Mouse (Mus musculus) intestine, embryonic 16.5 days (tissue): ENCODE data around the gene 2900026A02Rik. TPM values are rescaled to one million over a fixed set of nuclear protein-coding genes. Genes with fewer than 3 reads are reported as not detected.

Experiments used
- ATAC-seq: fragments of 200-750 bp; cut with Nextera tagmentation; 2 replicates; pipeline ENCODE4 v1.8.0; 2017; ENCODE audit warnings: moderate TSS enrichment, moderate library complexity
- H3K27ac ChIP-seq: fragments of 300-500 bp; sonication (generic); 2 replicates; pipeline ENCODE4 v1.5.1; 2014; ENCODE audit warnings: mild to moderate bottlenecking, low read length
- H3K27me3 ChIP-seq: fragments of 300-500 bp; sonication (generic); replicated peaks from 2 replicates; pipeline ENCODE4 v1.6.1; 2014; ENCODE audit warnings: low read length, control low read depth, mixed read lengths; ENCODE audit not compliant: control insufficient read depth, insufficient read depth
- H3K36me3 ChIP-seq: fragments of 300-500 bp; sonication (generic); 2 replicates; pipeline ENCODE4 v1.6.1; 2014; ENCODE audit warnings: low read length, control low read depth; ENCODE audit not compliant: control insufficient read depth, insufficient read depth
- H3K4me1 ChIP-seq: fragments of 300-500 bp; sonication (generic); 2 replicates; pipeline ENCODE4 v1.6.1; 2014; ENCODE audit warnings: low read length, control low read depth, mixed read lengths; ENCODE audit not compliant: control insufficient read depth, insufficient read depth
- H3K4me2 ChIP-seq: fragments of 300-500 bp; sonication (generic); 2 replicates; pipeline ENCODE4 v1.6.1; 2014; ENCODE audit warnings: low read depth, low read length, control low read depth
- H3K4me3 ChIP-seq: fragments of 300-500 bp; sonication (generic); 2 replicates; pipeline ENCODE4 v1.5.1; 2014; ENCODE audit warnings: mild to moderate bottlenecking, low read length
- H3K9ac ChIP-seq: fragments of 300-500 bp; sonication (generic); 2 replicates; pipeline ENCODE4 v1.6.1; 2014; ENCODE audit warnings: low read depth, low read length
- H3K9me3 ChIP-seq: fragments of 300-500 bp; sonication (generic); 2 replicates; pipeline ENCODE4 v1.6.1; 2016; ENCODE audit warnings: low read length, control low read depth; ENCODE audit not compliant: control insufficient read depth
- WGBS: fragments of 180-500 bp; shearing (Covaris S2); extraction: QIAGEN DNeasy Blood & Tissue Kit; methylation state at CpG from one replicate; pipeline ENCODE4 v1.1.7; 2014; 5-methylcytosine and 5-hydroxymethylcytosine counted together
- polyA plus RNA-seq: library from polyadenylated mRNA; unstranded; fragments of >200 nt; fragmentation: Nextera tagmentation; extraction: Ambion mirVana; gene quantifications from 2 replicates; pipeline ENCODE4 v1.2.1, GENCODE M21; 2015

The 2900026A02Rik gene
- polyA plus RNA-seq, 1 experiment from 2014 or later = 8.3 TPM

GRCm38 (mm10) chr5:113225271-113225670 lies 4.2 kb upstream of the 2900026A02Rik start:
- ATAC-seq = no peak
- H3K4me1 ChIP-seq = peaks cover 16% of the 10 kb centered on the region
- no peak overlapping the region for H3K4me3 ChIP-seq
- no peaks in the 10 kb centered on the region for H3K9me3 ChIP-seq
- no peaks in the 10 kb centered on the region for H3K27me3 ChIP-seq
- 31% methylated on average over 10 of the region's 10 CpGs for WGBS
- H3K27ac ChIP-seq = no peak overlapping the region
- no peak overlapping the region for H3K9ac ChIP-seq
- no peaks in the 10 kb centered on the region for H3K36me3 ChIP-seq
- no peak overlapping the region for H3K4me2 ChIP-seq

GRCm38 (mm10) chr5:113223888-113224287 lies 2.9 kb upstream of the 2900026A02Rik start:
- no peaks in the 10 kb centered on the region for H3K27me3 ChIP-seq
- WGBS = 48% methylated on average over 4 of the region's 4 CpGs
- no peak overlapping the region for H3K4me3 ChIP-seq
- H3K9ac ChIP-seq = no peak overlapping the region
- H3K36me3 ChIP-seq = no peaks in the 10 kb centered on the region
- no peak overlapping the region for H3K4me2 ChIP-seq
- peaks cover 17% of the 10 kb centered on the region for H3K4me1 ChIP-seq
- no peak for ATAC-seq
- no peaks in the 10 kb centered on the region for H3K9me3 ChIP-seq
- no peak overlapping the region for H3K27ac ChIP-seq

- 1% methylated on average over 64 of the region's 64 CpGs for WGBS
- no peaks in the 10 kb centered on the region for H3K27me3 ChIP-seq
- H3K4me1 ChIP-seq = peaks cover 23% of the 10 kb centered on the region
- H3K27ac ChIP-seq = peak overlapping the region; percentile 91
- H3K9ac ChIP-seq = peak overlapping the region; percentile 79
- no peaks in the 10 kb centered on the region for H3K36me3 ChIP-seq
- H3K9me3 ChIP-seq = no peaks in the 10 kb centered on the region
- peak overlapping the region; percentile 79 for H3K4me3 ChIP-seq
- H3K4me2 ChIP-seq = peak overlapping the region; percentile 96
- peak; percentile 47 for ATAC-seq
Observed at GRCm38 (mm10) chr5:113220383-113221146, 471 bp downstream of the 2900026A02Rik start.

GRCm38 (mm10) chr5:113219876-113220275 lies 1.2 kb downstream of the 2900026A02Rik start:
- peak overlapping the region; percentile 96 for H3K4me2 ChIP-seq
- WGBS = 52% methylated on average over 7 of the region's 7 CpGs
- H3K36me3 ChIP-seq = no peaks in the 10 kb centered on the region
- H3K4me1 ChIP-seq = peaks cover 22% of the 10 kb centered on the region
- no peaks in the 10 kb centered on the region for H3K27me3 ChIP-seq
- ATAC-seq = no peak
- no peaks in the 10 kb centered on the region for H3K9me3 ChIP-seq
- peak overlapping the region; percentile 91 for H3K27ac ChIP-seq
- peak overlapping the region; percentile 79 for H3K4me3 ChIP-seq
- peak overlapping the region; percentile 79; the same call in 1 of the 2 replicates for H3K9ac ChIP-seq

GRCm38 (mm10) chr5:113219450-113219849 lies 1.6 kb downstream of the 2900026A02Rik start:
- no peaks in the 10 kb centered on the region for H3K36me3 ChIP-seq
- H3K27me3 ChIP-seq = no peaks in the 10 kb centered on the region
- peak overlapping the region; percentile 91 for H3K27ac ChIP-seq
- peak overlapping the region; percentile 79 for H3K4me3 ChIP-seq
- H3K9me3 ChIP-seq = no peaks in the 10 kb centered on the region
- peak overlapping the region; percentile 53 for H3K9ac ChIP-seq
- H3K4me2 ChIP-seq = peak overlapping the region; percentile 96
- WGBS = 58% methylated on average over 6 of the region's 6 CpGs
- ATAC-seq = peak; percentile 70
- peaks cover 24% of the 10 kb centered on the region for H3K4me1 ChIP-seq

- Histone ChIP-seq H3K9ac (peak overlapping the region; percentile 54), H3K4me1 (peaks cover 26% of the 10 kb centered on the region), H3K4me2 (peak overlapping the region; percentile 96), H3K9me3 (no peaks in the 10 kb centered on the region), H3K4me3 (peak overlapping the region; percentile 79), H3K36me3 (no peaks in the 10 kb centered on the region), H3K27me3 (no peaks in the 10 kb centered on the region), H3K27ac (peak overlapping the region; percentile 91)
- WGBS = 34% methylated on average over 17 of the region's 17 CpGs
- peak; percentile 26 for ATAC-seq
Observed at GRCm38 (mm10) chr5:113218617-113219235, 2.3 kb downstream of the 2900026A02Rik start.

GRCm38 (mm10) chr5:113217076-113217475 lies 4.0 kb downstream of the 2900026A02Rik start:
- H3K9ac ChIP-seq = peak overlapping the region; percentile 45
- no peaks in the 10 kb centered on the region for H3K27me3 ChIP-seq
- ATAC-seq = peak; percentile 17; the same call in 1 of the 2 replicates
- no peaks in the 10 kb centered on the region for H3K36me3 ChIP-seq
- WGBS = 45% methylated on average over 12 of the region's 12 CpGs
- peak overlapping the region; percentile 96 for H3K4me2 ChIP-seq
- peak overlapping the region; percentile 54 for H3K27ac ChIP-seq
- H3K4me1 ChIP-seq = peaks cover 26% of the 10 kb centered on the region
- H3K9me3 ChIP-seq = no peaks in the 10 kb centered on the region
- peak overlapping the region; percentile 17; the same call in 1 of the 2 replicates for H3K4me3 ChIP-seq

GRCm38 (mm10) chr5:113216328-113216960 lies 4.6 kb downstream of the 2900026A02Rik start:
- Histone ChIP-seq H3K27ac (peak overlapping the region; percentile 54), H3K9ac (peak overlapping the region; percentile 45), H3K9me3 (no peaks in the 10 kb centered on the region), H3K27me3 (no peaks in the 10 kb centered on the region), H3K4me2 (peak overlapping the region; percentile 96), H3K4me1 (peaks cover 26% of the 10 kb centered on the region), H3K4me3 (peak overlapping the region; percentile 17; the same call in 1 of the 2 replicates), H3K36me3 (no peaks in the 10 kb centered on the region)
- ATAC-seq = no peak
- 53% methylated on average over 14 of the region's 14 CpGs for WGBS

GRCm38 (mm10) chr5:113215610-113216011 lies 5.4 kb downstream of the 2900026A02Rik start:
- no peak overlapping the region for H3K4me2 ChIP-seq
- H3K36me3 ChIP-seq = no peaks in the 10 kb centered on the region
- H3K27ac ChIP-seq = no peak overlapping the region
- H3K4me3 ChIP-seq = no peak overlapping the region
- no peak overlapping the region for H3K9ac ChIP-seq
- H3K27me3 ChIP-seq = no peaks in the 10 kb centered on the region
- no peak for ATAC-seq
- WGBS = 76% methylated on average over 9 of the region's 9 CpGs
- no peaks in the 10 kb centered on the region for H3K9me3 ChIP-seq
- H3K4me1 ChIP-seq = peaks cover 30% of the 10 kb centered on the region
